11 mouse cellular contexts compared by ENCODE assay signal in genomic region chr16:91191663-91192237, GRCm38 (mm10). TPM values are rescaled to one million over a fixed set of nuclear protein-coding genes. Genes with fewer than 3 reads are reported as not detected.
A peak's percentile ranks its signal among the peaks of the same experiment; 100 is the strongest.
DNase-seq lines count a peak whose midpoint lies in the region; ATAC-seq and TF ChIP-seq lines count a peak whose summit lies in the region.
"Had no signal": no experiment of that assay in that cellular context is flagged by ENCODE, and none has a peak within 500 bp of the region (broad histone marks: within the 10 kb centered on the region; RNA-seq: fewer than 3 reads in every experiment).

No protein-coding gene starts in this region.

- H3K4me3 ChIP-seq in forebrain, embryonic 15.5 days = no peak overlapping the region
- no peak overlapping the region for H3K4me3 ChIP-seq in neural tube, embryonic 15.5 days (replicated peaks)
- H3K4me3 ChIP-seq in liver, postnatal 0 days (ENCODE audit: low read depth, low read length) = no peak overlapping the region
- H3K4me3 ChIP-seq: stomach, embryonic 15.5 days had no signal

- 29% methylated on average over 9 of the region's 9 CpGs for WGBS in forebrain, embryonic 15.5 days
- 36% methylated on average over 9 of the region's 9 CpGs for WGBS in neural tube, embryonic 15.5 days
- WGBS in liver, postnatal 0 days (ENCODE audit: insufficient replicate concordance) = 73% methylated on average over 9 of the region's 9 CpGs

- H3K4me2 ChIP-seq in forebrain, embryonic 15.5 days (replicated peaks) = no peak overlapping the region
- no peak overlapping the region for H3K4me2 ChIP-seq in neural tube, embryonic 15.5 days
- H3K4me2 ChIP-seq in liver, postnatal 0 days (ENCODE audit: low read depth, low read length) = no peak overlapping the region
- H3K4me2 ChIP-seq: stomach, embryonic 15.5 days had no signal

- H3K9ac ChIP-seq in forebrain, embryonic 15.5 days (replicated peaks) = no peak overlapping the region
- H3K9ac ChIP-seq in neural tube, embryonic 15.5 days (replicated peaks) = no peak overlapping the region
- no peak overlapping the region for H3K9ac ChIP-seq in liver, postnatal 0 days (replicated peaks)
- H3K9ac ChIP-seq: stomach, embryonic 15.5 days had no signal

- no peaks in the 10 kb centered on the region for H3K36me3 ChIP-seq in forebrain, embryonic 15.5 days
- no peaks in the 10 kb centered on the region for H3K36me3 ChIP-seq in neural tube, embryonic 15.5 days
- H3K36me3 ChIP-seq in liver, postnatal 0 days (replicated peaks; ENCODE audit: insufficient read depth, low read length) = no peaks in the 10 kb centered on the region
- H3K36me3 ChIP-seq: stomach, embryonic 15.5 days had no signal

- H3K9me3 ChIP-seq in forebrain, embryonic 15.5 days = no peaks in the 10 kb centered on the region
- H3K9me3 ChIP-seq in neural tube, embryonic 15.5 days (replicated peaks) = no peaks in the 10 kb centered on the region
- no peaks in the 10 kb centered on the region for H3K9me3 ChIP-seq in liver, postnatal 0 days (ENCODE audit: low read length)
- H3K9me3 ChIP-seq: stomach, embryonic 15.5 days had no signal

- H3K27ac ChIP-seq in forebrain, embryonic 15.5 days (replicated peaks) = peak overlapping the region; percentile 53
- H3K27ac ChIP-seq in neural tube, embryonic 15.5 days (replicated peaks) = peak overlapping the region; percentile 56; the same call in 1 of the 2 replicates
- no peak overlapping the region for H3K27ac ChIP-seq in liver, postnatal 0 days (ENCODE audit: low read depth)
- H3K27ac ChIP-seq: stomach, embryonic 15.5 days had no signal

- H3K27me3 ChIP-seq in forebrain, embryonic 15.5 days = peaks cover 30% of the 10 kb centered on the region; the same call in 1 of the 2 replicates
- H3K27me3 ChIP-seq in neural tube, embryonic 15.5 days (replicated peaks) = peaks cover 81% of the 10 kb centered on the region
- H3K27me3 ChIP-seq in liver, postnatal 0 days (ENCODE audit: insufficient read depth, low read length) = no peaks in the 10 kb centered on the region
- H3K27me3 ChIP-seq: stomach, embryonic 15.5 days had no signal

- H3K4me1 ChIP-seq in forebrain, embryonic 15.5 days = peaks cover 22% of the 10 kb centered on the region
- H3K4me1 ChIP-seq in neural tube, embryonic 15.5 days = peaks cover 17% of the 10 kb centered on the region
- H3K4me1 ChIP-seq in liver, postnatal 0 days (ENCODE audit: insufficient read depth) = no peaks in the 10 kb centered on the region
- H3K4me1 ChIP-seq: stomach, embryonic 15.5 days had no signal

- peak; percentile 73 for ATAC-seq in forebrain, embryonic 15.5 days (replicated peaks)
- peak; percentile 78; the same call in 1 of the 2 replicates for ATAC-seq in neural tube, embryonic 15.5 days (ENCODE audit: low FRiP score)
- ATAC-seq in cerebellum, adult (ENCODE audit: insufficient number of reproducible peaks, low FRiP score, low TSS enrichment) = no peak
- ATAC-seq in liver, postnatal 0 days = no peak

- no peak for TF ChIP-seq EP300 in liver, postnatal 0 days (IDR thresholded peaks at IDR 0.05; ENCODE audit: low read depth)

- TF ChIP-seq CTCF in liver, postnatal 0 days (IDR thresholded peaks at IDR 0.05; ENCODE audit: low read depth) = no peak

- DNase-seq in brain, embryonic 18.5 days (ENCODE audit: low read depth, low spot score) = peak; percentile 64
- peak; percentile 8 for DNase-seq in left cerebral cortex, adult 11 months (ENCODE audit: low spot score)
- DNase-seq in cerebellum, adult 11-12 months = no peak
- DNase-seq in liver, postnatal 0 days = no peak
- DNase-seq: kidney, postnatal 36 days; liver; lung, postnatal 10 days had no signal

RNA-seq across cellular contexts. Expression of gene Olig2, which starts 33.5 kb away (rescaled TPM):
- polyA plus RNA-seq in forebrain, embryonic 15.5 days (2015; fragmentation: Nextera tagmentation; extraction: Ambion mirVana) = 7.1 and 8.6 TPM in 2 replicates
- polyA plus RNA-seq in neural tube, embryonic 15.5 days (2015; fragmentation: Nextera tagmentation; extraction: Ambion mirVana) = 8.5 and 9.9 TPM in 2 replicates
- polyA plus RNA-seq in liver, postnatal 0 days (2015; fragmentation: Nextera tagmentation; extraction: Ambion mirVana) = not detected in 2 replicates
- polyA plus RNA-seq: stomach, embryonic 15.5 days had no signal

Comparison
In these comparisons a context has a peak if more than half of its experiments do, and no peak if none do; other contexts are left out.
1. DNase-seq: peak in brain, embryonic 18.5 days (single experiment) and left cerebral cortex, adult 11 months (single experiment); none in cerebellum, adult 11-12 months (single experiment) and liver, postnatal 0 days (single experiment).
2. ATAC-seq: peak in forebrain, embryonic 15.5 days (single experiment) and neural tube, embryonic 15.5 days (single experiment); none in cerebellum, adult (single experiment) and liver, postnatal 0 days (single experiment).